Mouse (Mus musculus) hindbrain, embryonic 14.5 days (tissue): ENCODE data around the gene Psen2. TPM values are rescaled to one million over a fixed set of nuclear protein-coding genes. Genes with fewer than 3 reads are reported as not detected.

ENCODE experiments used
- ATAC-seq: fragments of 200-750 bp; cut with Nextera tagmentation; 2 replicates; pipeline ENCODE4 v1.8.0; 2017; ENCODE audit warnings: moderate number of reproducible peaks, mild to moderate bottlenecking, moderate TSS enrichment, moderate library complexity; ENCODE audit not compliant: low FRiP score
- DNase-seq: peaks from one replicate; pipeline ENCODE4 v3.0.0-alpha.2; 2015; ENCODE audit warnings: low spot score
- H3K27ac ChIP-seq: fragments of 300-500 bp; sonication (generic); 2 replicates; pipeline ENCODE4 v1.5.1; 2014; ENCODE audit warnings: mild to moderate bottlenecking, moderate library complexity
- H3K27me3 ChIP-seq: fragments of 300-500 bp; sonication (generic); 2 replicates; pipeline ENCODE4 v1.6.1; 2014; ENCODE audit warnings: mild to moderate bottlenecking, low read length, mixed read lengths; ENCODE audit not compliant: control insufficient read depth, insufficient read depth
- H3K36me3 ChIP-seq: fragments of 300-500 bp; sonication (generic); replicated peaks from 2 replicates; pipeline ENCODE4 v1.6.1; 2014; ENCODE audit not compliant: control insufficient read depth, insufficient read depth
- H3K4me1 ChIP-seq: fragments of 300-500 bp; sonication (generic); replicated peaks from 2 replicates; pipeline ENCODE4 v1.6.1; 2014; ENCODE audit warnings: antibody characterized with exemption, low read length, mixed read lengths; ENCODE audit not compliant: control insufficient read depth, insufficient read depth
- H3K4me2 ChIP-seq: fragments of 300-500 bp; sonication (generic); replicated peaks from 2 replicates; pipeline ENCODE4 v1.6.1; 2014; ENCODE audit warnings: mild to moderate bottlenecking, moderate library complexity
- H3K4me3 ChIP-seq: fragments of 300-500 bp; sonication (generic); replicated peaks from 2 replicates; pipeline ENCODE4 v1.5.1; 2014; ENCODE audit warnings: mild to moderate bottlenecking, low read length
- H3K9ac ChIP-seq: fragments of 300-500 bp; sonication (generic); 2 replicates; pipeline ENCODE4 v1.6.1; 2014
- H3K9me3 ChIP-seq: fragments of 300-500 bp; sonication (generic); 2 replicates; pipeline ENCODE4 v1.6.1; 2016; ENCODE audit warnings: low read length; ENCODE audit not compliant: control insufficient read depth
- WGBS: fragments of 180-500 bp; shearing (Covaris S2); extraction: QIAGEN DNeasy Blood & Tissue Kit; methylation state at CpG from one replicate; pipeline ENCODE4 v1.1.7; 2014; 5-methylcytosine and 5-hydroxymethylcytosine counted together
- polyA plus RNA-seq: library from polyadenylated mRNA; unstranded; fragments of >200 nt; fragmentation: Nextera tagmentation; extraction: Ambion mirVana; gene quantifications from 2 replicates; pipeline ENCODE4 v1.2.1, GENCODE M21; 2014

Gene Psen2
- polyA plus RNA-seq = 16.0 and 16.5 TPM in 2 replicates

DNA sequence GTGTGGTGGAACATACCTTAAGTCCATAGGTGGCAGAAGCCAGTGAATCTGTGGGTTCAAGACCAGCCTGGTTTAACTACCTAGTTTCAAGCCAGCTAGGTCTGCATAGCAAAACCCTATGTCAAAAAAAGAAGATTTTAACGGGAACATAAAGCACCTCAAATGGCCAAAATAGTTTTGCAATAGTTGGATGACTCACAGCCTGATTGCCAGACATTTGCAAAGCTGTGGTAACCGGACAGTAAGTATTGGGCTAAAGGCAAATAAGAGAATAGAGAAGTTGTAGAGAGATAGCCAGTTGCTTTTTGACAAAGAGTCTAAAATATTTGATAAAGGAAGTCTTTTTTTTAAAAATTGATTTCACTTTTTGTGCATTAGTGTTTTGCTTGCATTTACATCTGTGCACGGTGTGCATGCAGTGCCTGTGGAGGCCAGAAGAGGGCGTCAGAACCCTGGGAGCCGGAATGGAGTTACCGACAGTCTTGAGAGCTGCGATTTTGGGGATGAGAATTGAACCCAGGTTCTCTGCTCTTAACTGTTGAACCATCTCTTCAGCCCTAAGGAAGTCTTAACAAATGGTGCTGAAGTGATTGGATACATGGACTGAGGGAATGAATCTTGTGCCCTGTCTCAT, at the start of gene Psen2:
Gene Psen2, minus strand, starts transcription at position 75 of the 634 bp plus-strand sequence.
- Histone ChIP-seq H3K36me3 (no peaks in the 10 kb centered on the region), H3K9me3 (no peaks in the 10 kb centered on the region), H3K27ac (no peak within 1 kb of the TSS), H3K4me2 (no peak within 1 kb of the TSS), H3K27me3 (no peaks in the 10 kb centered on the region), H3K9ac (no peak within 1 kb of the TSS), H3K4me1 (no peaks in the 10 kb centered on the region), H3K4me3 (no peak within 1 kb of the TSS)
- ATAC-seq (no peak), DNase-seq (no peak)
- WGBS = 20% methylated on average over 7 of the region's 7 CpGs

DNA sequence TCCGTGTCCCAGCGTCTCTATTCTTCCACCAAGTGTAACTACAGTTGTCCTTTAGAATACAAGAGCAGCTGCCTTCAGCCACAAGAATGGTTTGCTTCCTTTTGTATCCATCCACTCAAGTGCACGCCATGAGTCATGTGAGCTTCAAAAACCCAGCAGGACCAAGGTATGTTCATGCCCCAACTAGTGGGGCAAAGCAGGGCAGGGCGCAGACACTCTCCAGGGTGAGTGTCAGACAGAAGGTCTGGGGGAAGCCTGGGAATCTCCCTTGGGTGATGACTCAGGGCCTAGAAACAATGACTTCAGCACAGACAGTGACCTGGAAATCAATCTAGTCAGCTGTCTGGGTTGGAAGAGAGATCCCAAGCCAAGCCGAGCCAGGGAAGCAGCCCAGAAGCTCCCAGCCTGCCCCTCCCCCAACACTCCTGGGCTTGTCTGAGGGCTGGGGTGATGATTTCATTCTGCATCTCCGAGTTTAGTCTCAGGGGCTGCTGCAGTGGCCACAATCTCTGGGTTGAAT, 49.6 kb upstream of the Psen2 start:
- Histone ChIP-seq H3K4me1 (peaks cover 29% of the 10 kb centered on the region), H3K27me3 (no peaks in the 10 kb centered on the region), H3K27ac (peak overlapping the region; percentile 66), H3K36me3 (no peaks in the 10 kb centered on the region), H3K9me3 (no peaks in the 10 kb centered on the region), H3K4me3 (no peak overlapping the region), H3K4me2 (peak overlapping the region; percentile 54), H3K9ac (peak overlapping the region; percentile 35; the same call in 1 of the 2 replicates)
- ATAC-seq (peak; percentile 63), DNase-seq (peak; percentile 73)
- WGBS = 13% methylated on average over 6 of the region's 6 CpGs

DNA sequence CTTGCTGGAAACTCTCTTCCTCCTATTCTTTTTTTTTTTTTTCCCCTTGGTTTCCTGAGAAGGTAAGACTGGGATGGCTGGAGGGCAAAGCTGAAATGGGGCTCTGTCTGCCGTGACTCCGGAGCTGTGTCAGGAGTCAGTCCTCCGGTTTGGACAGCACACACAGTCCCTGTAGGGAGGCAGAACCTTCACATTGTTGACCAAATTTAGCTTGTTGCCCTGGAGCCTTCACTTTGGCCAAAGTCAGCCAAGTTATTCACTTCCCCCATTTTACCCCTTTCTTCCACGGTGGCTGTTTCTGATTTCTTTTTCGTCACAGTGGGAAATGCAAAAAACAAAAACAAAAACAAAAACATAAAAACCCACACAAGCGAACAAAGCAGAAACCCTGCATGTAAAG, 49.0 kb upstream of the Psen2 start:
- Histone ChIP-seq H3K9me3 (no peaks in the 10 kb centered on the region), H3K27ac (peak overlapping the region; percentile 66), H3K9ac (no peak overlapping the region), H3K4me3 (no peak overlapping the region), H3K27me3 (no peaks in the 10 kb centered on the region), H3K36me3 (no peaks in the 10 kb centered on the region), H3K4me1 (peaks cover 29% of the 10 kb centered on the region), H3K4me2 (0 out of 2 replicates have a peak overlapping the region, but pooled peaks have one; percentile 3)
- no peak for DNase-seq
- ATAC-seq = no peak
- 18% methylated on average over 6 of the region's 6 CpGs for WGBS

DNA sequence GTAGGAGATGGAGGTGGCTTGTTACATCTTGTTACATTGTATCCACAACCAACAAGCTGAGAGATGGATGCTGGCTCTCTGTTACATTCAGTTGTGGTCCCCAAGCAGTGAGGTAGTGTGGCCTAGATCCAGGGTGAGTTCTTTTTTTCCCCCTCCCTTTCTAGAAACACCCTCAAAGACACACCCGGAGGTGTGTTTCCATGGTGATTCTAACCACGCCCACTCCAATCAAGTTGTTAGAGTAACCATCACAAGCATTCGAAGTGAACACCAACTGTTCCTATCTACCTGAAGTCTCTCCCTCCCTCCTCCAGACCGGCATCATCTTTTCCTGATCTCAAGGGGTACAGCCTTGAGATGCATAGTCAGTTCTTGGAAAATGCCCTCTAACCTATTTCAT, 45.7 kb upstream of the Psen2 start:
- H3K4me1 ChIP-seq = peaks cover 23% of the 10 kb centered on the region
- H3K9me3 ChIP-seq = no peaks in the 10 kb centered on the region
- no peak overlapping the region for H3K27ac ChIP-seq
- H3K4me3 ChIP-seq = no peak overlapping the region
- no peaks in the 10 kb centered on the region for H3K36me3 ChIP-seq
- no peak for DNase-seq
- ATAC-seq = no peak
- 72% methylated on average over 4 of the region's 4 CpGs for WGBS
- no peaks in the 10 kb centered on the region for H3K27me3 ChIP-seq
- H3K9ac ChIP-seq = no peak overlapping the region
- H3K4me2 ChIP-seq = no peak overlapping the region

DNA sequence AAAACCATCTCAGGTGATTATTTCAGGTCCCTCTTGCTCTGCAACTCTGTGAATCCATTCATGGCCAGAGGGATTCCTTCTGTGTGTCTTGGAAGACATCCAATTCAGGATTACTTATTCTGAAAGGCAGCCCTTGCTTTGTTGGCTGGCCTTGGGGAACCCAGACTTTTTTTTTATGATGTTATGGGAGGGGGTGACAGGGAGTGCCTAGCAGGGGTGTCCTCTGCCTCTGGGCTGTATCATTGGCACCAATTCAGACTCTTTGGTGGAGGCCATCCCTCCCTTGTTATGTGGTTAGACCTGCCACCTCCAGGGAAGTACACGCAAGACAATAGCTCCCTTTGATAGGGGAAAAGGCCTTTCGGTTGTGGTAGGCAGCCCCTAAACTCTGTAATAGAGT, 44.4 kb upstream of the Psen2 start:
- DNase-seq (no peak), ATAC-seq (no peak)
- H3K4me2 ChIP-seq = no peak overlapping the region
- no peaks in the 10 kb centered on the region for H3K27me3 ChIP-seq
- no peak overlapping the region for H3K4me3 ChIP-seq
- H3K9ac ChIP-seq = no peak overlapping the region
- H3K4me1 ChIP-seq = peaks cover 11% of the 10 kb centered on the region
- no peaks in the 10 kb centered on the region for H3K36me3 ChIP-seq
- H3K27ac ChIP-seq = no peak overlapping the region
- WGBS = 46% methylated on average over 2 of the region's 2 CpGs
- H3K9me3 ChIP-seq = no peaks in the 10 kb centered on the region

DNA sequence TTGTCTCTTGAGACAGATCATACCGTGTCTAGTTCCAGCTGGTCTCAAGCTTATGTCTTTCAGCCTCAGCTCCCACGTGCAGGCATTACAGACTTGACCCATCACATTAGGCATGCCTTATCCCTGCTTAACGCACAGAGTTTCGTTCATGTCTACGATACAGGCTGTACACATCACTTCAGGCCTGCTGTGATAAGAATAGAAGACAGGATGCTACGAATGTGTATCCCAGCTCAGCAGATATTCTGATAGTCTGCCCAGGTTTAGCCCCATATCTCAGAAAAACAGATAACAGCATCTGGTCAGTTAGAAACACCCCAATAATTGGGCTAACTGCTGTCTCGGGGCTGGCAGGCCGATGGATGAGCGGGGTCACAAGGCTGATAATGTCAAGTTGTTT, 43.7 kb upstream of the Psen2 start:
- Histone ChIP-seq H3K4me1 (peaks cover 3% of the 10 kb centered on the region; the same call in 1 of the 2 replicates), H3K4me2 (no peak overlapping the region), H3K4me3 (no peak overlapping the region), H3K27me3 (no peaks in the 10 kb centered on the region), H3K9me3 (no peaks in the 10 kb centered on the region), H3K9ac (no peak overlapping the region), H3K27ac (no peak overlapping the region), H3K36me3 (no peaks in the 10 kb centered on the region)
- WGBS = 81% methylated on average over 9 of the region's 9 CpGs
- DNase-seq (no peak), ATAC-seq (no peak)

DNA sequence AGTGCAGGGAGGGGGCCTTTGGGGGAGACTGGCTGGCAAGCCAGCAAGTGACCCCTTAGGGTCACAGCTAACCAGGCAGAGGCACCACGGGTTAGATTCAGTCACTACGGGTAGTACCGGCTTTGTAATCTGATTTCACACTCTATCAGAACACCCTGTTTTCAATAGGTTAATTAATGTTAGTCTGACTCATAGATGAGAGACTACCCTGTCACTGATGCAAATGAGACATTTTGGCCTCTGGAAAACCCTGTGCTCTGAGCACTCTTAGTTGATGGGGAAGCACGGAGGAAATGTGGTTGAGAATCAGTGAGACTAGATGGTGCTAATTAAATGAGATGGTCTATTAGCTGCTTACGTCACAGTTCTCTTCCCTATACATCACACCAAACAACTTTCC, 40.4 kb upstream of the Psen2 start:
- Histone ChIP-seq H3K9me3 (no peaks in the 10 kb centered on the region), H3K4me3 (no peak overlapping the region), H3K4me1 (no peaks in the 10 kb centered on the region; the same call in 1 of the 2 replicates), H3K9ac (no peak overlapping the region), H3K27ac (no peak overlapping the region), H3K27me3 (no peaks in the 10 kb centered on the region), H3K4me2 (no peak overlapping the region), H3K36me3 (no peaks in the 10 kb centered on the region)
- WGBS = 33% methylated on average over 5 of the region's 5 CpGs
- DNase-seq (no peak), ATAC-seq (no peak)

DNA sequence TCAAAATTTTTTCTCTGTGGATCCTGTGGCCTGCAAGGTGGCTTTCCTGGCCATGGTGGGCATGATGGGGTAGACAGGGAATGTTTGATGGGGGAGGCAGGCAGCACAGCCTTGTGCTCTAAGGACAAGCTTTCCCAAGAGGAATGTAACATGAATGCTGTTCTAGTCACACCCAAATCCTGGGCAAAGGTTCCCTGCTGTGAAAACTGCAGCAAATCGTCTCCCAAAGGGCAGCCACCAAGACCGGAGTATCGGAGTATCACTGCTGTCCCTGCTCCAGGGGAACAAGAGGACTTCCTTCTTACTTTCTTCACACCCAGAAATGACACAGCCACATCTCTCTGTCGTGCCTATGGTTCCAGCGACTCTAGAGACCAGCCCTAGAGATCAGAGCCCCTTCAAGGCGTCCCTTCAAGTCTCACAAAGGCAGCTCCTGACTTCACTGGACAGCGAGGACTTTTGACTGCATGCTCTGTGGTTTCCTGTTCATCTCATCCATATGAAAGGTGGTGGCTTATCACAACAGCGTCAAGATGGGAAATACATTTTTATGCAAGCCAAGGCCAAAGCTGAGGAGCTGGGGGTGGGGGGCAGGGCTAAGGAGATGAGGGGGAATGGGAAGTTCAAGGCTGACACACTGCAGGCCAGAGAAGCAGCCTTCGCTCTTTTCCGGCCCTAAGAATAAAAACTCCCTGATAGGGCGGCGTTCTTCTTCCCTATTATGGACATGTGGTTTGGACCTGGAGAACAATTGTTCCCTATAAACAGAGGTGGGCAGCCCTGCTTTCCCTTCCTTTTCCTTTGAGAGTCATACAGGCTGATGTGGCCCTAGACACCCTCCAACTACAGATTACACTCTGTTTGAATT, 39.2 kb upstream of the Psen2 start:
- no peak for DNase-seq
- WGBS = 59% methylated on average over 12 of the region's 12 CpGs

DNA sequence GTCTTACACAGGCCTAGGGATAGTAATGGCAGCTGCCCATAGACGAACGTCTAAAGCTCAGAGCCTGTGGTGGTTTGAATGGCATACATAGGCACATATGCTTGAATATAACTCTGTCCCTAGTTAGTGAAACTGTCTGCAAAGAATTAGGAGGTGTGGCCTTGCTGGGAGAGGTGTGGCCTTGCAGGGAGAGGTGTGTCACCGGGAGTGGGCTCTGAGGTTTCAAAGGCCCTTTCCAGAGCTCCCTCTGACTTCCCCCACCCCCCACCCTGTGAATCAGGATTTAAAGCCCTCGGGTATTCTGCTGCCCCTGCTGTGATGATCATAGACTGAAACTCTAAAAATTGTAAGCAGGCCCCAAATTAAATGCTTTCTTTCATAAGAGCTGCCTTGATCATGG, 37.8 kb upstream of the Psen2 start:
- no peak for DNase-seq
- no peak overlapping the region for H3K9ac ChIP-seq
- H3K9me3 ChIP-seq = no peaks in the 10 kb centered on the region
- H3K27me3 ChIP-seq = no peaks in the 10 kb centered on the region
- H3K36me3 ChIP-seq = no peaks in the 10 kb centered on the region
- H3K27ac ChIP-seq = no peak overlapping the region
- WGBS = 55% methylated on average over 4 of the region's 4 CpGs
- H3K4me3 ChIP-seq = no peak overlapping the region
- no peak overlapping the region for H3K4me2 ChIP-seq
- H3K4me1 ChIP-seq = no peaks in the 10 kb centered on the region
- no peak for ATAC-seq

More for the DNA sequence above, 39.2 kb upstream of the Psen2 start:
- H3K27ac ChIP-seq = no peak overlapping the region
- H3K9me3 ChIP-seq = no peaks in the 10 kb centered on the region
- H3K36me3 ChIP-seq = no peaks in the 10 kb centered on the region
- no peaks in the 10 kb centered on the region for H3K4me1 ChIP-seq
- H3K27me3 ChIP-seq = no peaks in the 10 kb centered on the region
- no peak overlapping the region for H3K9ac ChIP-seq
- H3K4me2 ChIP-seq = no peak overlapping the region
- no peak overlapping the region for H3K4me3 ChIP-seq
- ATAC-seq = no peak
